Mouse (Mus musculus): ENCODE data around the gene Vmn1r18. TPM values are rescaled to one million over a fixed set of nuclear protein-coding genes. Genes with fewer than 3 reads are reported as not detected.

The Vmn1r18 gene
- total and polyA plus RNA-seq, 3 experiments = under 0.01 TPM; not detected in 2

DNA sequence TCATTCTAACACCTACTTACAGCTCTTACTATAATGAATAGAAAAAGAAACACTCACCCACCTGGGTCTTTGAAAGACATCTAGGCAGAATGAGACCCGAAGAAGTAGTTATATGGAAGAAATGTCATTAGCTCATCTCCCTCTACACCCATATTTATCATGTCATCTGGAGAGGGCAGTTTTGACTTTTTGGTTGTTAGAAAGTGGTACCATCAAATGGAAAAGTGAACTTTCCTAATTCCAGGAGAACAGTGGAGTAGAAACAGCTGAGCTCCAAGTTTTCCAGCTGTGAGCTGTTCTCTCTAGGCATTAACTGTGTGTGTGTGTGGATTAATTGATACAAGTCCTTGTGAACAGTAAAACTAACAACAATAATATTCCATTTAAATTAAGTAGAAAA is 32.0 kb downstream of the Vmn1r18 start, which contains the start of gene Vmn1r17:
Gene Vmn1r17, minus strand, starts transcription at position 101 of the 400 bp plus-strand sequence.
- no peak for DNase-seq (ENCODE audit: low read depth, low spot score)
- TF ChIP-seq BHLHE40 (IDR thresholded peaks at IDR 0.05; ENCODE audit: borderline replicate concordance, low read depth, low read length) = no peak
- TF ChIP-seq NRF1 (IDR thresholded peaks at IDR 0.05; ENCODE audit: insufficient read depth, low read depth, low read length, poor library complexity, severe bottlenecking) = no peak
- TF ChIP-seq ZMIZ1 (IDR thresholded peaks at IDR 0.05; ENCODE audit: low read depth, low read length) = no peak
- TF ChIP-seq POLR2A (IDR thresholded peaks at IDR 0.05; ENCODE audit: control insufficient read depth in 1 of 2, insufficient read depth in 1 of 2, low read depth in 1 of 2, low read length in 2 of 2, poor library complexity in 1 of 2) = no peak
- TF ChIP-seq POLR2AphosphoS5 (IDR thresholded peaks at IDR 0.05; ENCODE audit: borderline replicate concordance, low read depth, low read length) = no peak
- TF ChIP-seq MEF2A (IDR thresholded peaks at IDR 0.05; ENCODE audit: extremely low read depth, insufficient replicate concordance, low read depth, low read length, poor library complexity, severe bottlenecking) = no peak
- TF ChIP-seq SMC3 (IDR thresholded peaks at IDR 0.05; ENCODE audit: low read depth, low read length) = no peak
- no peak for TF ChIP-seq USF2 (IDR thresholded peaks at IDR 0.05; ENCODE audit: borderline replicate concordance in 1 of 2, insufficient read depth in 1 of 2, low read depth in 1 of 2, low read length in 2 of 2)
- no peak for TF ChIP-seq JUND (IDR thresholded peaks at IDR 0.05; ENCODE audit: low read depth, low read length)
- TF ChIP-seq ZNF384 (IDR thresholded peaks at IDR 0.05; ENCODE audit: low read depth, low read length) = no peak
- TF ChIP-seq E2F4 (IDR thresholded peaks at IDR 0.05; ENCODE audit: borderline replicate concordance, low read depth, low read length) = no peak
- TF ChIP-seq GABPA (IDR thresholded peaks at IDR 0.05; ENCODE audit: low read depth, low read length) = no peak

DNA sequence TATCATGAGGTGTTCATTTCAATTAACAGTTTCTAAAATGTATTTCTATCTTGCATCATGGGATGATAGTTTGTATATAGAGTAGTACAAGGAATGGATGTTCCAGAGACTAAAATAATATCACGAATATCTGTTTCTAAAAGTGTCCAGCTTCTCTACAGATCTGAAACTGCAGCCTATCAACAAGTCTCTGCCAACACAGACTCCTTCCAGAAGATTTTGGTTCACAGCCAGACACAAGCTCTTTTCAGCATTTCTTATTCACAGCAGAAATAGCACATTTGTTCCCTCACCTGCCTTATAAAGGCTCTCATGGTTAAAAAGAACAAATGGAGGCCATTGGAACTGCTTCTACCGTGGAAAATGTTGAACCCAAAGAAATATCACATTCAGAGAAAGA is 38.7 kb downstream of the Vmn1r18 start:
- Histone ChIP-seq H3K9ac (ENCODE audit: control insufficient read depth, low read depth, low read length, poor library complexity, severe bottlenecking) (no peak overlapping the region), H3K79me2 (ENCODE audit: control insufficient read depth, insufficient read depth, low read length, poor library complexity) (no peaks in the 10 kb centered on the region), H3K36me3 (ENCODE audit: control insufficient read depth in 1 of 2, insufficient read depth in 2 of 2, low read length in 2 of 2) (no peaks in the 10 kb centered on the region), H3K4me3 (ENCODE audit: control insufficient read depth in 1 of 2, insufficient read depth in 1 of 2, low read depth in 2 of 2, low read length in 2 of 2) (no peak overlapping the region), H3K27ac (ENCODE audit: control insufficient read depth, low read depth, low read length) (no peak overlapping the region), H3K27me3 (ENCODE audit: control insufficient read depth in 1 of 2, insufficient read depth in 2 of 2, low read length in 2 of 2) (no peaks in the 10 kb centered on the region), H3K9me3 (replicated peaks; ENCODE audit: insufficient read depth, low read length) (no peaks in the 10 kb centered on the region), H3K4me1 (ENCODE audit: control insufficient read depth in 1 of 2, insufficient read depth in 2 of 2, low read length in 2 of 2) (no peaks in the 10 kb centered on the region)
- DNase-seq (ENCODE audit: low read depth, low spot score) = no peak
- TF ChIP-seq SMC3 (IDR thresholded peaks at IDR 0.05; ENCODE audit: low read depth, low read length) = no peak
- no peak for TF ChIP-seq ELF1 (IDR thresholded peaks at IDR 0.05; ENCODE audit: low read depth, low read length)
- TF ChIP-seq MAX (IDR thresholded peaks at IDR 0.05; ENCODE audit: low read length) = no peak
- TF ChIP-seq NRF1 (IDR thresholded peaks at IDR 0.05; ENCODE audit: insufficient read depth, low read depth, low read length, poor library complexity, severe bottlenecking) = no peak
- TF ChIP-seq MAZ (IDR thresholded peaks at IDR 0.05; ENCODE audit: low read depth, low read length) = no peak
- TF ChIP-seq USF1 (IDR thresholded peaks at IDR 0.05; ENCODE audit: low read depth, low read length) = no peak
- no peak for TF ChIP-seq MEF2A (IDR thresholded peaks at IDR 0.05; ENCODE audit: extremely low read depth, insufficient replicate concordance, low read depth, low read length, poor library complexity, severe bottlenecking)
- no peak for TF ChIP-seq CTCF (IDR thresholded peaks at IDR 0.05 in 2 of 3, conservative IDR thresholded peaks at IDR 0.05 in 1 of 3; ENCODE audit: control insufficient read depth in 1 of 3, insufficient read depth in 1 of 3, low read depth in 2 of 3, low read length in 3 of 3, poor library complexity in 1 of 3, severe bottlenecking in 1 of 3)
- TF ChIP-seq MYC (IDR thresholded peaks at IDR 0.05; ENCODE audit: low read depth, low read length) = no peak
- no peak for TF ChIP-seq TCF12 (IDR thresholded peaks at IDR 0.05; ENCODE audit: low read depth, low read length)
- TF ChIP-seq UBTF (IDR thresholded peaks at IDR 0.05; ENCODE audit: borderline replicate concordance, insufficient read depth, low read depth, low read length) = no peak
- TF ChIP-seq CHD2 (IDR thresholded peaks at IDR 0.05; ENCODE audit: low read length) = no peak
- TF ChIP-seq ZNF384 (IDR thresholded peaks at IDR 0.05; ENCODE audit: low read depth, low read length) = no peak
- TF ChIP-seq GABPA (IDR thresholded peaks at IDR 0.05; ENCODE audit: low read depth, low read length) = no peak
- TF ChIP-seq NELFE (IDR thresholded peaks at IDR 0.05; ENCODE audit: low read depth, low read length) = no peak
- TF ChIP-seq E2F4 (IDR thresholded peaks at IDR 0.05; ENCODE audit: borderline replicate concordance, low read depth, low read length) = no peak

More for the DNA sequence above, 32.0 kb downstream of the Vmn1r18 start, which contains the start of gene Vmn1r17:
- H3K9ac ChIP-seq (ENCODE audit: control insufficient read depth, low read depth, low read length, poor library complexity, severe bottlenecking) = no peak within 1 kb of the TSS
- no peaks in the 10 kb centered on the region for H3K27me3 ChIP-seq (ENCODE audit: control insufficient read depth in 1 of 2, insufficient read depth in 2 of 2, low read length in 2 of 2)
- no peaks in the 10 kb centered on the region for H3K9me3 ChIP-seq (replicated peaks; ENCODE audit: insufficient read depth, low read length)
- no peaks in the 10 kb centered on the region for H3K79me2 ChIP-seq (ENCODE audit: control insufficient read depth, insufficient read depth, low read length, poor library complexity)
- no peaks in the 10 kb centered on the region for H3K36me3 ChIP-seq (ENCODE audit: control insufficient read depth in 1 of 2, insufficient read depth in 2 of 2, low read length in 2 of 2)
- no peaks in the 10 kb centered on the region for H3K4me1 ChIP-seq (ENCODE audit: control insufficient read depth in 1 of 2, insufficient read depth in 2 of 2, low read length in 2 of 2)
- no peak within 1 kb of the TSS for H3K27ac ChIP-seq (ENCODE audit: control insufficient read depth, low read depth, low read length)
- no peak within 1 kb of the TSS for H3K4me3 ChIP-seq (ENCODE audit: control insufficient read depth in 1 of 2, insufficient read depth in 1 of 2, low read depth in 2 of 2, low read length in 2 of 2)

Measured in MEL (cell line).